Mouse (Mus musculus) MEL-GATA-1-ER (cell line): Measurements from ENCODE around the gene Il12a.

Source experiments
- DNase-seq: peaks from one replicate; pipeline ENCODE4 v3.0.0-alpha.2; 2012; ENCODE audit warnings: low read depth; ENCODE audit errors: extremely low read depth

The Il12a gene

GRCm38 (mm10) chr3:68690344-68690743 is at the start of gene Il12a:
Gene Il12a, plus strand, starts transcription at chr3:68690644.
- DNase-seq: no peak

DNA sequence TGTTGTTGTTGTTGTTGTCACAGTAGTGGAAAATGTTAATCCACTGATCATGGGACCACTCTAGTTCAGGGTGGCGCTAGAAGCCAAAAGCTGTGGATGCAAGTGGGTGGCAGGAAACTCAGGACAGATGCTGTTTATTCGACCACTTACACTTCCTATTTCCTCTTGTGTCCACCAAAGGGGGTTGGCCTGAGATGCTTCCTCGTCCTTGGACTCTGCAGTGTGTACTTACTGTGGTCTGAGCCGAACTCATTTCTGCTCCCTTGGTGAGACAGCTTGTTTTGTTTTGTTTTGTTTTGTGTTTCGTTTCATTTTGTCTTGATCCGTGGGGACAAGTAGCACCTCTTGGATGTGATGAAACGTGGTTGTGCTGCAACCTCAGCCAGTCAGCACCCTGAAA is 47.5 kb upstream of the Il12a start:
- DNase-seq: no peak

DNA sequence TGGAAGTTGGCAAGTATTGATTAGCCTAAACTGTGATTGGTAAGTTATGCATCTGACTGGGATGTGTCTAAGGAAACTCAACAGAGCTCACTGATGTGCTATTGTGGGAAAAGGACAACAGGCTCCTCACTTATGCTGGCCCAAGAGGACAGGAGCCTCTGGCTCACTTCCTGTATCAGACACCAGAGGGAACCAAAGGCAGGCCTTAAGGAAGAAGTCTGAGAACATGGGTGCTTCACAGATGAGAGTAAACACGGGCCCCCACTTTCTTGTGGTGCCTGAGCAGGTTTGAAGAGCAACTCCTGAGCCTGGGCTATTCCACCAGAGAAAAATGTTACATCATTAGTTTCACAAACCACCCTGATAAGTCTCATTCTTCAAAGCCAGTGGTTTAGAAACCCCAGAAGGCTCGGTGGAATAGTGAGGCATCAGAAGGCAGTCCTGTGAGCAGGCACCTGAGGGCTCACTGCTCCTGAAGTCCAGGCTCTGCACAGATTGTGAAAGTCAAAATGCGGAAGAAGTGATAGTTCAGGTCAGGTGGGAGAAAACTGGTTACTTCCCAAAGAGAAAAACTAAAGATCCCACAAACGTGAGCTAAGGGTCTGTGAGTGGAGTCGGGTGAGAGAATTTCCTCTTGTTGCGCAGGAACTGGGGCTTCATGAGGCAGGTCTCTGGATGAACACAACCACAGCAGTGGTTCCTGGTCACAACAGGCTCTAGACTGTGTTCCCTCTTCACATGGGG is 43.9 kb upstream of the Il12a start:
- DNase-seq: no peak

GRCm38 (mm10) chr3:68647282-68647681 is 43.2 kb upstream of the Il12a start:
- DNase-seq: no peak

DNA sequence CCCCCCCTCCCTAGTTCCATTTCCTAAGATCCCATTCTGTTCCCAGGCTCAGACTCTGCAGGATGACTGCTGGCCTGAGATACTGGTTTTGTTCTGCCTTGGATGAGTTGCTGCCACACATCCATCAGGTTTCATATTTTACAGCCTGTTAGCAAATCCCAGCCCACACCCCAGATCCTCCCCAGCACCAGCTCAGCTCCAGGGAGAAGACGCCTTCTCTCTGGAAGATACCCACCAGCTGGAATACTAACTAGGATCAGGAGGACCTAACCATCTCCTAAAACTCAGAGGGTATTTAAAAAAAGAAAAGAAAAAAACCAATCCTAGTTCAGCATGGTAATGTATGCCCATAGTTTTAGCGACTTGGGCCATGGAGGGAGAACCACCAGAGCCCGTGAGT is 40.2 kb upstream of the Il12a start:
- no peak for DNase-seq

GRCm38 (mm10) chr3:68656607-68657352 is 33.7 kb upstream of the Il12a start:
- DNase-seq: no peak

- peak; percentile 22 for DNase-seq
Measured at GRCm38 (mm10) chr3:68657589-68658245, 32.7 kb upstream of the Il12a start.

DNA sequence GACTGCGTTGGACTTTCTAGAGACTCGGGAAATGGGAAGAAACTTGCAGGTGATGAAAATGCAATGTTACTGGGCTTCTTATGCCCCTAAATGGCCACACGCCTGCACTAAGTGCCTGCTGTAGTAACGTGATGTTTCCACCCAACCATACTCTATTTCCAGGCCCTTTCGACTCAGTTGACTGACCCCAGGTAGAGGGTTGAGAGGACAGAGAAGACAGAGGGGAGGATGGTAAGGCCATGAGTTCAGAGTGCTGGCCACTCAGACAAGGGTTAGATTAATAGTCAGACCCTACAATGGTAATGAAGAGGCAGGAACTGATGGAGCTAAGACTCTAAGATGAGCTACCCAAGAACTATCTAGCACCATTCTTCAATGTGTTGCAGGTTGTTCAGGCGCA is 30.4 kb upstream of the Il12a start:
- no peak for DNase-seq

DNA sequence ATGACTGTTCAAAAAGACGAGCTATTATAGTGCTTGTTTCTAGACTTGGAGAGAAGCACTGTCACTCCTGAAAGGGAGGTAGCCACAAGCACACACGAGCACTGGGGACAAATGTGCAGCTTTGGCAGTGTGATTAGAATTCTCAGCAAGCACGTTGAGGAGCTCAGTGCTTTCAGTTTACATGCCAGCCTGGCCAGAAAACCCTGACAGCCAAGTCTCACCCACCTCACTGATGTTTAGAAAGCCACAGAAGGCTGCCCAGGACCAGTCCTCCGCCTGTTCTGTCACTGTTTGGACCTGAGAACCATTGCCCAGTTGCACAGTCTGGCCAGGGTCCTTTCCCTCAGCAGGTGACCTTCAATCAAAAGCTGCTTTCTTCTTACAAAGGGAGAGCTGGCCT is 29.9 kb upstream of the Il12a start:
- DNase-seq: no peak

GRCm38 (mm10) chr3:68662386-68662785 is 28.1 kb upstream of the Il12a start:
- DNase-seq: no peak

GRCm38 (mm10) chr3:68664337-68664736 is 26.1 kb upstream of the Il12a start:
- no peak for DNase-seq

DNA sequence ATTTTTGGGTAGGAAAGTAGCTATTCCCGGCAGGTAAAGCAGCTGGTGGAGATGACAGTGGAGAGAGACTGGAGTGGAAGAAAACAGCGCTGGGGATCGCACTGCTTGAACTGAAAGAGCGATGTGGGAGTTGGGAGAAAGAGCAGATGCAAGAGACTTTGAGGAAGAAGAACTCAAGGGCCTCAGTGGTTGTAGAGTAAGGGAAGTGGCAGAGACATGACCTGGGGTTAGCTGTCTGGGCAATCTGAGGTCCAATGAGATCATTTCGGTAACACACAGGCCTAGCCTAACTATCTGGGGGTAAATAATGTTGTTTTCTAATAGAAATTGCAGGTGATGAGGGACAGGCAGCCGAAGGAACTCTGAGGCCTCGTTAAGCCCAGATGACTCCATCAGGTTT is 24.1 kb upstream of the Il12a start:
- DNase-seq: no peak

- no peak for DNase-seq
Measured at GRCm38 (mm10) chr3:68667852-68668251, 22.6 kb upstream of the Il12a start.

- DNase-seq: no peak
Measured at GRCm38 (mm10) chr3:68669418-68669974, 20.9 kb upstream of the Il12a start.

DNA sequence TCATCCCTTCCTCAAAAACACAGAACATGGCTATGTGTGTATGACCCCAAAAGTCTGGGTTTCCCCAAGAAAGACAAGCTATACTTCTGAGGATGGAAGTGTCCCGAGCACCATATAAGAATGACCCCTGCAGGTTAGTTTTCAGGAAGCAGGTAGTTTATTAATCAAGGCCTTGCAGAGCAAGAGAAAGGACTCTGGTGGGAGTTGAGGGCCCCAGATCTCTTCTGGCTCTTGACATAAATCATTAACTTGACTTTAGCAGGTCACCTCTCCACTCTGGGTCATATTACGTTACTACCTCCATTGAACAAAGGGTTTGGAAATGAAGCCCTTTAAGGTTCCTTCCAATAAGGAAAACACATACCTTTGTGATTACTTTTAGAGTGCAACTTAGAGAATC is 15.7 kb upstream of the Il12a start:
- DNase-seq: no peak

- DNase-seq: no peak
Measured at GRCm38 (mm10) chr3:68675216-68675835, 15.1 kb upstream of the Il12a start.

DNA sequence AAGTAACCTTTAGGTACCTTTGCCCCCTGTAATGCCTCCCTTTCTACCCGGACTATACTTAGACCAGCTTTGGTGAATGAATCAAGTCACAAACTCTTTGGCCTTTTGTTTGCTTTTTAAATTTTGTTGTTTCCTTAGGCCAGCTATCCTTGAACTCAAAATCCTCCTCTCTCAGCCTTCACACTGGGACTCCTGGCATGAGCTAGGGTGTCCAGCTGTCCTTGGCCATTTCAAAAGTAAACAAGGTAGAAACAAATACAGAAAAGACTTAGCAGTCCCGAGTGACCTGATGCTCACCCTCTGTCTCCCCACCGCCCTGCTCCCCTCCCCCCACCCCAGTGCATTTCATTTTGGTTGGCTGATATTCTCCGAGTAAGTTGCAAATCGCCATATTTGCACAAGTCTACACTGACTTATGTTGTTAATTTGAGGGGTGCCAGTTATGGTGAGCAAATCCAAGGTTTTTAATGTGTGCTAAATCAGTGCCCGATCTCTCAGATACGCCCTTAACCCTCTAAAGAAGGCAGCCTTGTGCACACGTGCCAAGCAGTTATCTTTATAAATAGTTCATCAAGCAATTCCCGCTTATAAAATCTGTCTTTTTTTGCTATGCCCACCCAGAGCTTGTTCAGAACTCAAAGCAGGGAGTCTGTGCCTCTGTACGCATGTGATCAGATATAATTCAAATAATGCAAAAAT is 14.3 kb upstream of the Il12a start:
- DNase-seq: no peak

DNA sequence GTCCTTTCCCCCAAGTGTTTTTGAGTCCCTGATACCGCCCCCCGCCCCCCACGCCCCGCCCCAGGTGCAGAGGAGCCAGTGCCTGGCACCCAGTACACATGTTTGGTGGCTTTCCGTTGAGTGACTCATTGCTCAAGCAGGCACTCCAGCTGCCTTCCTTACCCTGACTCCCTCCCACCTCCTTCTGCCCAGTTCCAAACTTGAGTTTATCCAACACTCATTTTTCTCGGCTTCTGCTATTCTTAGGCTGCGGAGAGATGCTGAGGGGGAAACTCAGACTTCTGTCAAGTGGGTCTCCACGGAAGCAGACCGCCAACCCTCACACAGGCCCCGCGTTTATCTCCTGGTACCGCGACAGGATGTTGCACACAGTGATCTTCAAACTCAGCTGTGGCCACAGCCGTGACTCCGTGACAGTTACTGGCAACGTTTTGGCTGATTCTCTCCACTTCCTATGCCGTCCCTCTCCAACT is 13.6 kb upstream of the Il12a start:
- DNase-seq: peak; percentile 44

- no peak for DNase-seq
Measured at GRCm38 (mm10) chr3:68678805-68679585, 11.4 kb upstream of the Il12a start.

DNA sequence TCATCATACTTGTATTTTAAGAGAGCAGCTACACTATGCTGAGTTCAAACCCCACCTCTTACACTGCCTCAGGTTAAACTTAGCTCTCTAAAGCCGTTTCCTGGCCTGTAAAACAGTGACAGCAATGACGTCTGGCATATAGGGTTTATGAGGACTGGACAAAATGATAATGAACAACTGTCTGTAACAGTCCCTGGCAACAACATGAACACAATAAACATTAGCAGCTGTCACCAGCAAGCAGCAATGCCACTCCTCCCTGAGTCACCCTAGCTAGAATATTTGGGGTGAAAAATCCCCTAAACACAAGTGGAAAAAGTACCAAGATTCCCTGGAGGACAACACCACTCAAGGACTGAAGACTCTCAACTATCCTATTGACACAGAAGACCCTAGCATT is 6.9 kb upstream of the Il12a start:
- DNase-seq: no peak
